Mouse (Mus musculus) midbrain, postnatal 0 days (tissue): ENCODE results near the gene Cdk5r1. TPM values are rescaled to one million over a fixed set of nuclear protein-coding genes. Genes with fewer than 3 reads are reported as not detected.

ENCODE experiments used
- ATAC-seq: fragments of 200-750 bp; cut with Nextera tagmentation; 2 replicates; pipeline ENCODE4 v1.8.0; 2017; ENCODE audit warnings: moderate number of reproducible peaks, mild to moderate bottlenecking, moderate TSS enrichment, moderate library complexity; ENCODE audit not compliant: low FRiP score
- DNase-seq: peaks from one replicate; pipeline ENCODE4 v3.0.0-alpha.2; 2015; ENCODE audit warnings: low spot score
- H3K27ac ChIP-seq: fragments of 300-500 bp; sonication (generic); 2 replicates; pipeline ENCODE4 v1.5.1; 2014; ENCODE audit warnings: low read depth, mild to moderate bottlenecking, low read length, mixed read lengths
- H3K27me3 ChIP-seq: fragments of 300-500 bp; sonication (generic); 2 replicates; pipeline ENCODE4 v1.6.1; 2014; ENCODE audit warnings: low read length, control low read depth, mixed read lengths; ENCODE audit not compliant: insufficient read depth
- H3K36me3 ChIP-seq: fragments of 300-500 bp; sonication (generic); 2 replicates; pipeline ENCODE4 v1.6.1; 2014; ENCODE audit warnings: low read length, control low read depth, mixed read lengths; ENCODE audit not compliant: insufficient read depth
- H3K4me1 ChIP-seq: fragments of 300-500 bp; sonication (generic); 2 replicates; pipeline ENCODE4 v1.6.1; 2014; ENCODE audit warnings: mild to moderate bottlenecking, control low read depth, antibody characterized with exemption, low read length, mixed read lengths; ENCODE audit not compliant: insufficient read depth
- H3K4me2 ChIP-seq: fragments of 300-500 bp; sonication (generic); 2 replicates; pipeline ENCODE4 v1.6.1; 2014; ENCODE audit warnings: low read depth, mild to moderate bottlenecking, low read length, mixed read lengths; ENCODE audit not compliant: poor library complexity, severe bottlenecking
- H3K4me3 ChIP-seq: fragments of 300-500 bp; sonication (generic); 2 replicates; pipeline ENCODE4 v1.5.1; 2014; ENCODE audit warnings: low read depth, mild to moderate bottlenecking, low read length, moderate library complexity
- H3K9ac ChIP-seq: fragments of 300-500 bp; sonication (generic); replicated peaks from 2 replicates; pipeline ENCODE4 v1.6.1; 2014; ENCODE audit warnings: mild to moderate bottlenecking, low read length, moderate library complexity, mixed read lengths; ENCODE audit not compliant: poor library complexity, severe bottlenecking
- H3K9me3 ChIP-seq: fragments of 300-500 bp; sonication (generic); 2 replicates; pipeline ENCODE4 v1.6.1; 2016; ENCODE audit warnings: low read length, control low read depth
- CTCF ChIP-seq: IDR thresholded peaks from 2 replicates; pipeline ENCODE4 v1.5.1; 2016; ENCODE audit warnings: antibody characterized with exemption, mild to moderate bottlenecking
- WGBS: fragments of 180-500 bp; shearing (Covaris S2); extraction: QIAGEN DNeasy Blood & Tissue Kit; methylation state at CpG from one replicate; pipeline ENCODE4 v1.1.7; 2014; 5-methylcytosine and 5-hydroxymethylcytosine counted together
- polyA plus RNA-seq: library from polyadenylated mRNA; unstranded; fragments of >200 nt; fragmentation: Nextera tagmentation; extraction: Ambion mirVana; gene quantifications from 2 replicates; pipeline ENCODE4 v1.2.1, GENCODE M21; 2015
- total RNA-seq: library from RNA; depleted of rRNA; stranded (reverse); fragments of >200 nt; gene quantifications from 2 replicates; pipeline ENCODE4 v1.2.3, GENCODE M21; 2014

The Cdk5r1 gene
- total and polyA plus RNA-seq, 2 experiments from 2014 or later, result 85.2 to 420 TPM

GRCm38 (mm10) chr11:80508361-80509175 lies 31.7 kb downstream of the Cdk5r1 start:
- H3K4me3 ChIP-seq, result no peak overlapping the region
- WGBS, result 32% methylated on average over 19 of the region's 19 CpGs
- ATAC-seq (no peak), DNase-seq (no peak)
- peaks cover 31% of the 10 kb centered on the region for H3K4me1 ChIP-seq
- TF ChIP-seq CTCF, result no peak
- H3K9me3 ChIP-seq, result no peaks in the 10 kb centered on the region
- H3K4me2 ChIP-seq, result peak overlapping the region; percentile 7; the same call in 1 of the 2 replicates
- H3K36me3 ChIP-seq, result no peaks in the 10 kb centered on the region
- H3K27ac ChIP-seq, result peak overlapping the region; percentile 78
- H3K27me3 ChIP-seq, result no peaks in the 10 kb centered on the region
- peak overlapping the region; percentile 19; the same call in 1 of the 2 replicates for H3K9ac ChIP-seq

- no peak overlapping the region for H3K4me3 ChIP-seq
- WGBS, result 52% methylated on average over 5 of the region's 5 CpGs
- peak overlapping the region; percentile 19; the same call in 1 of the 2 replicates for H3K9ac ChIP-seq
These were observed 32.3 kb downstream of the Cdk5r1 start for GRCm38 (mm10) chr11:80509176-80509506.

GRCm38 (mm10) chr11:80510124-80510523 lies 33.3 kb downstream of the Cdk5r1 start:
- no peak for DNase-seq
- 89% methylated on average over 10 of the region's 10 CpGs for WGBS
- Histone ChIP-seq H3K4me3 (no peak overlapping the region), H3K4me2 (no peak overlapping the region), H3K27ac (0 out of 2 replicates have a peak overlapping the region, but pooled peaks have one; percentile 12), H3K9ac (no peak overlapping the region), H3K36me3 (no peaks in the 10 kb centered on the region), H3K27me3 (no peaks in the 10 kb centered on the region), H3K4me1 (peaks cover 24% of the 10 kb centered on the region), H3K9me3 (no peaks in the 10 kb centered on the region)
- ATAC-seq, result no peak
- TF ChIP-seq CTCF, result no peak

More at GRCm38 (mm10) chr11:80509176-80509506, 32.3 kb downstream of the Cdk5r1 start:
- H3K9me3 ChIP-seq, result no peaks in the 10 kb centered on the region
- peak overlapping the region; percentile 78 for H3K27ac ChIP-seq
- TF ChIP-seq CTCF, result no peak
- ATAC-seq, result no peak
- H3K27me3 ChIP-seq, result no peaks in the 10 kb centered on the region
- DNase-seq, result no peak
- peaks cover 30% of the 10 kb centered on the region for H3K4me1 ChIP-seq
- no peaks in the 10 kb centered on the region for H3K36me3 ChIP-seq
- peak overlapping the region; percentile 7; the same call in 1 of the 2 replicates for H3K4me2 ChIP-seq

GRCm38 (mm10) chr11:80512313-80513056 lies 35.7 kb downstream of the Cdk5r1 start:
- Histone ChIP-seq H3K27ac (no peak overlapping the region), H3K9me3 (no peaks in the 10 kb centered on the region), H3K9ac (no peak overlapping the region), H3K36me3 (no peaks in the 10 kb centered on the region), H3K4me3 (no peak overlapping the region), H3K4me1 (peaks cover 27% of the 10 kb centered on the region), H3K4me2 (no peak overlapping the region), H3K27me3 (no peaks in the 10 kb centered on the region)
- DNase-seq (no peak), ATAC-seq (no peak)
- no peak for TF ChIP-seq CTCF
- WGBS, result 62% methylated on average over 19 of the region's 19 CpGs

GRCm38 (mm10) chr11:80513796-80514195 lies 37.0 kb downstream of the Cdk5r1 start:
- Histone ChIP-seq H3K27ac (no peak overlapping the region), H3K4me1 (peaks cover 32% of the 10 kb centered on the region), H3K4me3 (no peak overlapping the region), H3K9ac (no peak overlapping the region), H3K36me3 (no peaks in the 10 kb centered on the region), H3K27me3 (no peaks in the 10 kb centered on the region), H3K4me2 (no peak overlapping the region), H3K9me3 (no peaks in the 10 kb centered on the region)
- DNase-seq (no peak), ATAC-seq (no peak)
- 29% methylated on average over 7 of the region's 7 CpGs for WGBS
- TF ChIP-seq CTCF, result no peak

GRCm38 (mm10) chr11:80515346-80515745 lies 38.5 kb downstream of the Cdk5r1 start:
- H3K9me3 ChIP-seq, result no peaks in the 10 kb centered on the region
- peaks cover 39% of the 10 kb centered on the region for H3K4me1 ChIP-seq
- H3K27me3 ChIP-seq, result no peaks in the 10 kb centered on the region
- no peak for TF ChIP-seq CTCF
- DNase-seq (no peak), ATAC-seq (no peak)
- no peak overlapping the region for H3K4me2 ChIP-seq
- no peaks in the 10 kb centered on the region for H3K36me3 ChIP-seq
- H3K27ac ChIP-seq, result no peak overlapping the region
- no peak overlapping the region for H3K9ac ChIP-seq
- no peak overlapping the region for H3K4me3 ChIP-seq
- WGBS, result 42% methylated on average over 1 of the region's 1 CpGs
